Mouse (Mus musculus) C2C12 (cell line): Measurements from ENCODE around the gene Trmt1. TPM values are rescaled to one million over a fixed set of nuclear protein-coding genes. Genes with fewer than 3 reads are reported as not detected.

Experiments used
- H3K27me3 ChIP-seq: one replicate; pipeline ENCODE4 v1.6.1; 2011; ENCODE audit not compliant: control insufficient read depth, insufficient read depth, insufficient read length
- H3K36me3 ChIP-seq: one replicate; pipeline ENCODE4 v1.6.1; 2011; ENCODE audit not compliant: control insufficient read depth, insufficient read depth
- H3K4me3 ChIP-seq: one replicate; pipeline ENCODE4 v1.5.1; 2011; ENCODE audit warnings: mild to moderate bottlenecking, control low read depth; ENCODE audit not compliant: poor library complexity, insufficient read depth, severe bottlenecking
- H3K79me2 ChIP-seq: one replicate; pipeline ENCODE4 v1.6.1; 2011; ENCODE audit not compliant: control insufficient read depth, insufficient read depth
- H3K79me3 ChIP-seq: one replicate; pipeline ENCODE4 v1.6.1; 2011; ENCODE audit warnings: low read depth, control low read depth
- H3ac ChIP-seq: one replicate; pipeline ENCODE3; 2011; ENCODE audit warnings: low read depth; ENCODE audit not compliant: control insufficient read depth, insufficient read length
- CEBPB ChIP-seq: IDR thresholded peaks from one replicate; pipeline ENCODE4 v1.6.1; 2011; ENCODE audit warnings: low read depth, mild to moderate bottlenecking, control low read depth, moderate library complexity
- CTCF ChIP-seq: IDR thresholded peaks from one replicate; pipeline ENCODE4 v1.5.1; 2011; ENCODE audit not compliant: control insufficient read depth, insufficient read depth, insufficient read length
- FOSL1 ChIP-seq: IDR thresholded peaks from one replicate; pipeline ENCODE4 v1.8.0; 2011; ENCODE audit warnings: mild to moderate bottlenecking, low read length; ENCODE audit not compliant: poor library complexity, insufficient read depth, severe bottlenecking
- MAX ChIP-seq: IDR thresholded peaks from one replicate; pipeline ENCODE4 v1.6.1; 2011; ENCODE audit warnings: mild to moderate bottlenecking, control low read depth
- MYOD1 ChIP-seq: IDR thresholded peaks from one replicate; pipeline ENCODE4 v1.6.1; 2011; ENCODE audit warnings: low read depth; ENCODE audit not compliant: control insufficient read depth, insufficient read length
- MYOG ChIP-seq: IDR thresholded peaks from one replicate; pipeline ENCODE4 v1.6.1; 2011; ENCODE audit not compliant: control insufficient read depth, insufficient read length; ENCODE audit errors: extremely low read depth
- USF1 ChIP-seq: IDR thresholded peaks from one replicate; pipeline ENCODE4 v1.6.1; 2011; ENCODE audit warnings: low read depth, mild to moderate bottlenecking, control low read depth, moderate library complexity
- polyA plus RNA-seq: library from polyadenylated mRNA; unstranded; fragments of >200 nt; fragmentation: generic; extraction: Trizol; gene quantifications from one replicate; pipeline ENCODE4 v1.2.1, GENCODE M21; 2012; ENCODE audit warnings: missing spikeins

The Trmt1 gene
- polyA plus RNA-seq, 1 experiment: 117 TPM

GRCm38 (mm10) chr8:84708774-84709475 is 22.8 kb downstream of the Trmt1 start:
- no peak overlapping the region for H3ac ChIP-seq
- H3K79me2 ChIP-seq: no peaks in the 10 kb centered on the region
- H3K4me3 ChIP-seq: no peak overlapping the region
- H3K36me3 ChIP-seq: peaks cover 41% of the 10 kb centered on the region
- TF ChIP-seq FOSL1 (no peak), CTCF (peak; percentile 92), USF1 (no peak), CEBPB (no peak), MYOD1 (no peak), MYOG (no peak), MAX (no peak)
- H3K27me3 ChIP-seq: no peaks in the 10 kb centered on the region
- H3K79me3 ChIP-seq: no peaks in the 10 kb centered on the region

DNA sequence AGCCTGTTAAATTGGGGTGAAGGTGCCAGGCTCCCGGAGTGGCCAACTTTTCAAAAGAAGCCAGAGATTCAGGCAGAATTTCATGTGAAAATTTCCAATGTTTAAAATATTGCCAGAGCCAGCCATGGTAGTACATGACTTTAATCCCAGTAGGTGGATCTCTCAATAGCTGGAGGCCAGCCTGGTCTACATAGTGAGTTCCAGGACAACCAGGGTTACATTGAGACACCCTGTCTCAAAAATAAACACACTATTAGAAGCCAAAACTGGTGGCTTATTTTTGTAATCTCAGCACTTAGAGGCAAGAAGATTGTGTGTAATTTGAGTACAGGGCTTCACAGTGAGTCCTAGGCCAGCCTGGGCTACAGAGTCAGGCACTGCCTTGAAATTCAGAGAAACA is 23.8 kb downstream of the Trmt1 start:
- Histone ChIP-seq H3ac (peak overlapping the region; percentile 30), H3K79me3 (no peaks in the 10 kb centered on the region), H3K36me3 (peaks cover 44% of the 10 kb centered on the region), H3K79me2 (no peaks in the 10 kb centered on the region), H3K4me3 (no peak overlapping the region), H3K27me3 (no peaks in the 10 kb centered on the region)
- TF ChIP-seq USF1 (no peak), FOSL1 (no peak), CTCF (no peak), MAX (no peak), CEBPB (no peak), MYOD1 (no peak), MYOG (no peak)

- Histone ChIP-seq H3K27me3 (no peaks in the 10 kb centered on the region), H3K36me3 (peaks cover 44% of the 10 kb centered on the region), H3K79me2 (no peaks in the 10 kb centered on the region), H3ac (no peak overlapping the region), H3K79me3 (no peaks in the 10 kb centered on the region), H3K4me3 (no peak overlapping the region)
- TF ChIP-seq MYOG (no peak), MAX (no peak), MYOD1 (no peak), FOSL1 (no peak), USF1 (no peak), CEBPB (no peak), CTCF (no peak)
Observed at GRCm38 (mm10) chr8:84711312-84711711, 25.2 kb downstream of the Trmt1 start.

GRCm38 (mm10) chr8:84711933-84712758 is 26.0 kb downstream of the Trmt1 start:
- Histone ChIP-seq H3K4me3 (no peak overlapping the region), H3K79me2 (no peaks in the 10 kb centered on the region), H3K79me3 (no peaks in the 10 kb centered on the region), H3K36me3 (peaks cover 49% of the 10 kb centered on the region), H3ac (no peak overlapping the region), H3K27me3 (no peaks in the 10 kb centered on the region)
- TF ChIP-seq MYOG: no peak
- no peak for TF ChIP-seq MYOD1
- no peak for TF ChIP-seq FOSL1
- no peak for TF ChIP-seq CTCF
- TF ChIP-seq MAX: no peak
- TF ChIP-seq CEBPB: no peak
- no peak for TF ChIP-seq USF1

DNA sequence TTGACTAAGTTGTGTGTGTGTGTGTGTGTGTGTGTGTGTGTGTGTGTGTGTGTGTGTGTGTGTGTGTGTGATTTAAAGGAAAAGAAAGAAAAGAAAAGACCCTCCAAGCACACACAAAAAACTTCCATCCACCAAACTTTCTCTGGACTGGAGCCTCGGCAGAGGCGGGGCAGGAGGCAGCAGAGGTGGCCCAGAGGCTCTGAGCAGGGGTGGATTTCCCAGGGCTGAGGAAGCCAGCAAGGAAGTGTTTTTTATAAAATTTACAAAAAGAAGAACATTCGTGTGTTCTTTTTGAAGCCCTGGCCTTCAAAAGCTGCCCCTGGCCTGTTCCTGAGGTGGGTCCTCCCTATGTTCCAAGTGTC is 26.6 kb downstream of the Trmt1 start:
- Histone ChIP-seq H3K27me3 (no peaks in the 10 kb centered on the region), H3ac (peak overlapping the region; percentile 12), H3K36me3 (peaks cover 55% of the 10 kb centered on the region), H3K79me3 (no peaks in the 10 kb centered on the region), H3K79me2 (no peaks in the 10 kb centered on the region), H3K4me3 (no peak overlapping the region)
- TF ChIP-seq USF1: no peak
- TF ChIP-seq MYOG: no peak
- no peak for TF ChIP-seq CEBPB
- no peak for TF ChIP-seq FOSL1
- TF ChIP-seq CTCF: no peak
- no peak for TF ChIP-seq MAX
- TF ChIP-seq MYOD1: no peak
